ENCODE assay signal across 13 mouse cellular contexts in genomic region chrX:12493216-12493615, GRCm38 (mm10).
DNase-seq lines count a peak whose midpoint lies in the region; ATAC-seq and TF ChIP-seq lines count a peak whose summit lies in the region.
"Had no signal": no experiment of that assay in that cellular context is flagged by ENCODE, and none has a peak within 500 bp of the region (broad histone marks: within the 10 kb centered on the region; RNA-seq: fewer than 3 reads in every experiment).

No protein-coding gene starts in this region.

- H3K36me3 ChIP-seq in forebrain, embryonic 16.5 days (ENCODE audit: control insufficient read depth, insufficient read depth) = no peaks in the 10 kb centered on the region
- H3K36me3 ChIP-seq in forebrain, embryonic 11.5 days (ENCODE audit: control insufficient read depth, insufficient read depth, low read length) = no peaks in the 10 kb centered on the region
- H3K36me3 ChIP-seq in lung, embryonic 14.5 days (ENCODE audit: insufficient read depth) = no peaks in the 10 kb centered on the region

- H3K4me2 ChIP-seq in forebrain, embryonic 16.5 days (ENCODE audit: low read length) = no peak overlapping the region
- H3K4me2 ChIP-seq in forebrain, embryonic 11.5 days (ENCODE audit: low read depth, low read length, severe bottlenecking) = no peak overlapping the region
- no peak overlapping the region for H3K4me2 ChIP-seq in lung, embryonic 14.5 days

- H3K9ac ChIP-seq in forebrain, embryonic 16.5 days (replicated peaks; ENCODE audit: low read depth, low read length) = no peak overlapping the region
- H3K9ac ChIP-seq in forebrain, embryonic 11.5 days (ENCODE audit: low read length) = no peak overlapping the region
- H3K9ac ChIP-seq in lung, embryonic 14.5 days = no peak overlapping the region

- DNase-seq in forebrain, embryonic 11.5 days (ENCODE audit: low spot score) = no peak
- peak; percentile 42 for DNase-seq in lung, embryonic 14.5 days
- DNase-seq in lung, postnatal 14 days = no peak
- peak; percentile 6 for DNase-seq in MN1 (ENCODE audit: low spot score)
- DNase-seq in brain, adult 2 months (ENCODE audit: low read depth, low spot score) = peak; percentile 23
- no peak for DNase-seq in frontal cortex, adult 2 months (ENCODE audit: extremely low spot score in 1 of 2, low spot score in 1 of 2)
- DNase-seq: cerebellum, adult 18-20 months; kidney, adult 9 months; liver had no signal

- no peaks in the 10 kb centered on the region for H3K27me3 ChIP-seq in forebrain, embryonic 16.5 days (replicated peaks; ENCODE audit: control insufficient read depth, insufficient read depth, low read length)
- 0 out of 2 replicates have a peak, but pooled peaks cover 2% of the 10 kb centered on the region for H3K27me3 ChIP-seq in forebrain, embryonic 11.5 days (ENCODE audit: control insufficient read depth, insufficient read depth, low read length)
- no peaks in the 10 kb centered on the region for H3K27me3 ChIP-seq in lung, embryonic 14.5 days (ENCODE audit: insufficient read depth, low read length)

- TF ChIP-seq CTCF in lung, embryonic 14.5 days (IDR thresholded peaks at IDR 0.05; ENCODE audit: low read depth) = no peak

- H3K4me3 ChIP-seq in forebrain, embryonic 16.5 days (replicated peaks; ENCODE audit: low read length) = no peak overlapping the region
- H3K4me3 ChIP-seq in forebrain, embryonic 11.5 days (ENCODE audit: low read depth, low read length) = no peak overlapping the region
- no peak overlapping the region for H3K4me3 ChIP-seq in lung, embryonic 14.5 days (ENCODE audit: low read depth, low read length)
- H3K4me3 ChIP-seq: megakaryocyte, embryonic 14.5 days had no signal

- 0 out of 2 replicates have a peak, but pooled peaks cover 3% of the 10 kb centered on the region for H3K4me1 ChIP-seq in forebrain, embryonic 16.5 days (replicated peaks; ENCODE audit: control insufficient read depth, insufficient read depth, low read length)
- no peaks in the 10 kb centered on the region for H3K4me1 ChIP-seq in forebrain, embryonic 11.5 days (replicated peaks; ENCODE audit: control insufficient read depth, insufficient read depth, low read length)
- no peaks in the 10 kb centered on the region for H3K4me1 ChIP-seq in lung, embryonic 14.5 days (ENCODE audit: insufficient read depth)
- H3K4me1 ChIP-seq: megakaryocyte, embryonic 14.5 days had no signal

- peak; percentile 66 for ATAC-seq in forebrain, embryonic 16.5 days
- ATAC-seq in forebrain, embryonic 11.5 days (replicated peaks; ENCODE audit: low FRiP score) = no peak
- ATAC-seq in lung, embryonic 14.5 days (ENCODE audit: insufficient read depth) = no peak
- ATAC-seq in megakaryocyte, adult 5-6 weeks (ENCODE audit: poor library complexity, severe bottlenecking) = no peak
- ATAC-seq: CD4-positive, CD25-positive, alpha-beta regulatory T cell, adult 4 months had no signal

- no peak overlapping the region for H3K27ac ChIP-seq in forebrain, embryonic 16.5 days (ENCODE audit: low read length)
- H3K27ac ChIP-seq in forebrain, embryonic 11.5 days (ENCODE audit: low read depth, low read length) = no peak overlapping the region
- H3K27ac ChIP-seq in lung, embryonic 14.5 days (ENCODE audit: low read depth) = no peak overlapping the region

- 45% methylated on average over 5 of the region's 5 CpGs for WGBS in forebrain, embryonic 16.5 days
- 29% methylated on average over 5 of the region's 5 CpGs for WGBS in forebrain, embryonic 11.5 days
- 35% methylated on average over 5 of the region's 5 CpGs for WGBS in lung, embryonic 14.5 days

- H3K9me3 ChIP-seq in forebrain, embryonic 16.5 days (ENCODE audit: control insufficient read depth, low read length) = no peaks in the 10 kb centered on the region
- no peaks in the 10 kb centered on the region for H3K9me3 ChIP-seq in forebrain, embryonic 11.5 days (ENCODE audit: control insufficient read depth, low read length)
- H3K9me3 ChIP-seq in lung, embryonic 14.5 days (ENCODE audit: low read depth, low read length) = no peaks in the 10 kb centered on the region

Comparison
In these comparisons a context has a peak if more than half of its experiments do, and no peak if none do; other contexts are left out.
1. DNase-seq: peak in lung, embryonic 14.5 days (single experiment), MN1 (single experiment) and brain, adult 2 months (single experiment); none in forebrain, embryonic 11.5 days (single experiment), lung, postnatal 14 days (single experiment) and frontal cortex, adult 2 months (0 of 2).